Mouse (Mus musculus): ENCODE results near the gene Taar8a.

GRCm38 (mm10) chr10:24031347-24031746, 45.0 kb upstream of the Taar8a start:
- TF ChIP-seq POLR2A (IDR thresholded peaks at IDR 0.05; ENCODE audit: insufficient read depth, low read depth, low read length): no peak
- no peak for TF ChIP-seq CTCF (IDR thresholded peaks at IDR 0.05)
